Mouse (Mus musculus) thymus, adult 2 months (tissue): Measurements from ENCODE around the gene Ldlr.

Experiments
- CTCF ChIP-seq: fragments of 200-500 bp; IDR thresholded peaks from 2 replicates; pipeline ENCODE4 v1.5.1; 2012; ENCODE audit warnings: mild to moderate bottlenecking, control low read depth, low read length, moderate library complexity, borderline replicate concordance; ENCODE audit not compliant: control insufficient read depth, poor library complexity, insufficient read depth; ENCODE audit errors: extremely low read depth
- POLR2A ChIP-seq: fragments of 200-500 bp; IDR thresholded peaks from 2 replicates; pipeline ENCODE4 v1.6.1; 2012; ENCODE audit warnings: mild to moderate bottlenecking, low read length, control low read depth, moderate library complexity; ENCODE audit not compliant: control insufficient read depth, poor library complexity, insufficient read depth; ENCODE audit errors: extremely low read depth

DNA sequence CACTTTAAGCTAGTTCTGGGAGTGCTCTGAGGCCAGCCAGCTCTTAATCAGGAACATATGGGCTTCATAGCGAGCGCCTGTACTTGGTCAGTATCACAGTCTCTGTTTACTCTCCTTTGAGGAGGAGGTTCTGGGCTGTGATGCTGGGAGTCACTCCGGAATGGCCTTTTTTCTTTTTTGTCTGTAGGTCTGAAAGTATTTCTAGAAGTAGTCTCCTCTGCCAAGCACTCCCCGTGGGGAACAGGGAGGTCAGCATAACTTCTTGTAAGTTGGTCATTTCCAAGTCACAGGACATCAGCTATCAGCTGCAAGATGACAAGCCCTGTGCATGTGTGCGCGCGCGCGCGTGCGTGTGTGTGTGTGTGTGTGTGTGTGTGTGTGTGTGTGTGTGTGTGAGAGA, 44.6 kb downstream of the Ldlr start:
- TF ChIP-seq POLR2A (no peak), CTCF (no peak)
